Mouse (Mus musculus): ENCODE results near the gene Gm8127. TPM values are rescaled to one million over a fixed set of nuclear protein-coding genes. Genes with fewer than 3 reads are reported as not detected.

Gene Gm8127
- 7.0 TPM for polyA plus RNA-seq (2014; fragmentation: Illumina TruSeq; extraction: RNeasy Lipid Tissue Mini Kit (QIAGEN cat#74804); ENCODE audit: low read depth, low replicate concordance)

DNA sequence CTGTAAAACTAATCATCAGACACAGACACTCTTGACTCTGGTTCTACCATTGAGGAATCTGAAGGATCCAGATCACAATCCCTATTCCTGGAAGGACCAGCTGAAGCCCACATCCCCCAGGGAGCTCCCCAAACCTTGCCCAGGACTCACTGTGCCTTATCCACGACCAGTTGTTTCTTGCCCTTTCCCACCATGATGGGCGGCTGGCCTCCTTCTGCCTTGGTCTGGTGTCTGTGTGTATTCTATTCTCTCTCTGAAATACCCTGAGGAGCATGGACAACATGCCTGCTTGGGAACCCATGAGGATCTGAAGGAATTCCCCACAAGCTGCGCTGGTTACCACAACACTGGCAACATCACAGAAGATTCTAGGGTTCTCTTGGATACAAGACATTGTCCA is at the start of gene Gm8127:
Gene Gm8127, minus strand, starts transcription at position 330 of the 400 bp plus-strand sequence.

GRCm38 (mm10) chr14:43274986-43275511 is 18.6 kb downstream of the Gm8127 start, which contains the start of gene Gm9732:
Gm9732 (plus strand) TSS chr14:43275036.

DNA sequence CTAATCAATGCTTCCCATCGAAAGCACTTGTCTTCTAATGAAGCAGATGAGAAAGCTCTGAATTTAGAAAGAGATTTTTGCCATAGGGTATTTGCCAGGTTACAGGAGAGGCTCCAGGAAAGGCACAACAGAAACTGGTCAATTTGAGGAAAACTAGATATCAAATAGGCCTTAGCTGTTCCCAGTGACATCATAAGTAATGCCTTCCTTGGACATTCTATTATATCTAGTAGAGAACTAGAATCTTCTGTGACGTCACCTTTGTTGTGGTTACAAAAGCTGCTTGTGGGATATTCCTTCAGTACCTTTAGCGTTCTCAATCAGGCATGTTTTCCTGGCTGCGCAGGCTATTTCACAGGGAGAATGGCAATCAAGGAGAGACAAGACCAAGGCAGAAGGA is 35.3 kb downstream of the Gm8127 start, which contains the start of gene Gm8126:
Gene Gm8126, plus strand, starts transcription at position 301 of the 400 bp plus-strand sequence.

Other genes starting within 250 kb of the Gm8127 start
- gene Gm8094, start 217.2 kb downstream of the Gm8127 start, polyA plus RNA-seq (2014; fragmentation: Illumina TruSeq; extraction: RNeasy Lipid Tissue Mini Kit (QIAGEN cat#74804); ENCODE audit: low read depth, low replicate concordance): 3.6 TPM
- 9.7 TPM for gene Gm8104, start 193.2 kb downstream of the Gm8127 start, polyA plus RNA-seq (2014; fragmentation: Illumina TruSeq; extraction: RNeasy Lipid Tissue Mini Kit (QIAGEN cat#74804); ENCODE audit: low read depth, low replicate concordance)
- gene Gm7233, start 114.0 kb downstream of the Gm8127 start, polyA plus RNA-seq (2014; fragmentation: Illumina TruSeq; extraction: RNeasy Lipid Tissue Mini Kit (QIAGEN cat#74804); ENCODE audit: low read depth, low replicate concordance): 3.2 TPM
- 0.85 TPM for gene Gm8122, start 58.5 kb downstream of the Gm8127 start, polyA plus RNA-seq (2014; fragmentation: Illumina TruSeq; extraction: RNeasy Lipid Tissue Mini Kit (QIAGEN cat#74804); ENCODE audit: low read depth, low replicate concordance)
- gene Gm8126, start 35.2 kb downstream of the Gm8127 start, polyA plus RNA-seq (2014; fragmentation: Illumina TruSeq; extraction: RNeasy Lipid Tissue Mini Kit (QIAGEN cat#74804); ENCODE audit: low read depth, low replicate concordance): 38.8 TPM
- 40.3 TPM for gene Gm9732, start 18.8 kb downstream of the Gm8127 start, polyA plus RNA-seq (2014; fragmentation: Illumina TruSeq; extraction: RNeasy Lipid Tissue Mini Kit (QIAGEN cat#74804); ENCODE audit: low read depth, low replicate concordance)
- gene 1700001F09Rik, start 54.0 kb upstream of the Gm8127 start, polyA plus RNA-seq (2014; fragmentation: Illumina TruSeq; extraction: RNeasy Lipid Tissue Mini Kit (QIAGEN cat#74804); ENCODE audit: low read depth, low replicate concordance): 603 TPM
- gene Gm8138, start 122.5 kb upstream of the Gm8127 start, polyA plus RNA-seq (2014; fragmentation: Illumina TruSeq; extraction: RNeasy Lipid Tissue Mini Kit (QIAGEN cat#74804); ENCODE audit: low read depth, low replicate concordance): 7.0 TPM
- gene Gm5799, start 249.7 kb upstream of the Gm8127 start, polyA plus RNA-seq (2014; fragmentation: Illumina TruSeq; extraction: RNeasy Lipid Tissue Mini Kit (QIAGEN cat#74804); ENCODE audit: low read depth, low replicate concordance): 13.4 TPM

All from testis, adult 10 weeks (tissue).